Mouse (Mus musculus): Measurements from ENCODE around the gene Flad1. TPM values are rescaled to one million over a fixed set of nuclear protein-coding genes. Genes with fewer than 3 reads are reported as not detected.
"Not testable (repeated sequence)": the region's sequence is repeated elsewhere in the genome, so short reads cannot be mapped to it uniquely, and the experiment has no call there.

Flad1 gene
- total RNA-seq, 2 experiments from 2014 or later, result 10.7 to 27.7 TPM

DNA sequence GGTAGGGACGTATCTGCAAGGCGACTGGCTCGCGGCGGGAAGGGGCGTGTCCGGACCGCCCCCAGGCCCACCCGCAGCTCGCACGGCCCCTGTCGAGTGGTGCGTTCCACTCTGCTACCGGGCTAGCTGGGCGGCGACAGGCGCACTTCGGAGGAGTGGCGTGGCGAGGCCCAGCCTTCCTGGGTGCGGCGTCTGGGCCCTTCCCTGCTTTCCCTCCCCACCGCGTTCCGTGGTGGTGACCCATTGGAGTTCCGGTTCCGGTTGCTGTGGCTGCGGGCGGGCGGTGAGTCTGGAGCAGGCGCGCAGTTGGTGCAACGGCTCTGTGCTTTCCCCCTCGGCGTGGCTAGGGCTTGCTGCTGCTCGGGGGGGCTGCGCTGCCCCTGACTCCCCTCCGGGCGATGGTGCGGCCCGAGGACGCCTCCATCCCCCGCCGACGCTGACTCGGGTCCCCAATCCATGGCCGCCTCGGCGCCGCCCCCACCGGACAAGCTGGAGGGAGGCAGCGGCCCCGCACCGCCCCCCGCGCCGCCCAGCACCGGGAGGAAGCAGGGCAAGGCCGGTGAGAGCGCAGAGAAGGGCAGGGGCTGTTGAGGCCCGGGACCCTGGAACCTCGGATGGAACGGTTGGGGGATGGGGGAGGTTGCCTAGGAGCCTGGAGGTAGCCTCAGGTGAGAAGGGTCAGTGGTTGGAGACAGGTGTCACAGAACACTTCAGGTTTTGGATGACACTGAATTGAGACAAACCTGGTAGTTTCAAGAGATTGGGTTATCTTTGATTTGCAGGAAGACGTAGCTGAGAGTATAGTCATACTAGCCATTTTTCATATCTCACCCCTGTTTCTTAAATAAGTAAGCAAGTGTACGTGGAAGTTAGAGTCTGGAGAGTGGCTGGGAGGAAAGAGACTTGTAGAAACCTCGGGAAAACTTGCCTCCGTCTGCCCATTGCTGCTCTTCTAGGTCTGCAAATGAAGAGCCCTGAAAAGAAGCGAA is 18.8 kb upstream of the Flad1 start, which contains the start of gene Pygo2:
Gene Pygo2, plus strand, starts transcription at position 44 of the 989 bp plus-strand sequence.
- ATAC-seq (replicated peaks; ENCODE audit: low FRiP score, low TSS enrichment, poor library complexity, severe bottlenecking), result peak; percentile 91

DNA sequence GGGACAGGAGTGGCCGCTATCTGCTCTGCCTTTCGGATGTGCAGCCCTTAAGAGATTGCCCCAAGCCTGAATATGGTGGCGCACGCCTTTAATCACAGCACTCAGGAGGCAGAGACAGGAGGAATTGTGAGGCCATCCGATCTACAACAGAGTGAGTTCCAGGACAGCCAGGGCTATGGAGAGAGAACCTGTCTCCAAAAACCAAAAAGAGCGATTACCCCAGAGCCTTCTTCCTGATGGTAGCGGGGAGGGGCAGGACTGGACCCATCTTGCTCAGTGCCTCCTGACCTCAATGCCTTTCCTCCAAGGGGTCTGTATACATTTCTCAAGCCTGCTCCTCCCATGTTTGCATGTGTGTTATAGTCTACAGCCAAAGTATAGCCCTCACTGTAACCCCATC is 17.4 kb upstream of the Flad1 start:
- ATAC-seq (replicated peaks; ENCODE audit: low FRiP score, low TSS enrichment, poor library complexity, severe bottlenecking), result not testable (repeated sequence)

DNA sequence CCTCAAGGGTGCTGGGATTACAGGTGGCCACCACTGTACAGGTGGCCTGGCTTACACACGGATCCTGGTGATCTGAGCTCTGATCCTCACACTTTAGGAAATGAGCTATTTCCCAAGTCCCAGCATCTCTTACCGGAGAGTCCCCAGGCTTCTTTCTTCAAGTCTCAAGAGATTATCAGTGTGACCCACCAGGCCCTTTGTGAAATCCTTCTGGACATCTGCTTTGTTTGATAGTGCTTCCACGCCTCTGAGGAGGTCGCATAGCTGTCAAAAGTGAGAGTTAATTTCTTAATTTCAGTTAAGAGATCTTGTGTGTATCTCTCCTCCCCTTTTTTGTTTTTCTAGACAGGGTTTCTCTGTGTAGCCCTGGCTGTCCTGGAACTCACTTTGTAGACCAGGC is 14.2 kb upstream of the Flad1 start:
- ATAC-seq (replicated peaks; ENCODE audit: low FRiP score, low TSS enrichment, poor library complexity, severe bottlenecking), result peak; percentile 42

DNA sequence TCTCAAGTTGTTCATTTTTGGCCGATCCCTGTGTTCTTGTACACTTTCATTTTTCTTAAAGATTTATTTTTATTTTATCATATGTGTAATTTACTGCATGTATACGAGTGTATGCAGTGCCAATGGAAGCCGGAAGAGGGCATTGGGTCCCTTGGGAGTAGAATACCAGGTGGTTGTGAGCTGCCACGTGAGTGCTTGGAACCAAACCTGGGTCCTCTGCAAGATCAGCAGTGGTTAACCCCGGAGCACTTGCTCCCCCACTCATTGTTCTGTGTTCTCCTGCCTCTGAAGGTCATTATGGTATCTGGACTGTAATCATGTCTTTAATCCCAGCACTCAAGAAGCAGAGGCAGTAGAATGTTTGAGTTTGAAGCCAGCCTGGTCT is 13.5 kb upstream of the Flad1 start:
- ATAC-seq (replicated peaks; ENCODE audit: low FRiP score, low TSS enrichment, poor library complexity, severe bottlenecking), result no peak

DNA sequence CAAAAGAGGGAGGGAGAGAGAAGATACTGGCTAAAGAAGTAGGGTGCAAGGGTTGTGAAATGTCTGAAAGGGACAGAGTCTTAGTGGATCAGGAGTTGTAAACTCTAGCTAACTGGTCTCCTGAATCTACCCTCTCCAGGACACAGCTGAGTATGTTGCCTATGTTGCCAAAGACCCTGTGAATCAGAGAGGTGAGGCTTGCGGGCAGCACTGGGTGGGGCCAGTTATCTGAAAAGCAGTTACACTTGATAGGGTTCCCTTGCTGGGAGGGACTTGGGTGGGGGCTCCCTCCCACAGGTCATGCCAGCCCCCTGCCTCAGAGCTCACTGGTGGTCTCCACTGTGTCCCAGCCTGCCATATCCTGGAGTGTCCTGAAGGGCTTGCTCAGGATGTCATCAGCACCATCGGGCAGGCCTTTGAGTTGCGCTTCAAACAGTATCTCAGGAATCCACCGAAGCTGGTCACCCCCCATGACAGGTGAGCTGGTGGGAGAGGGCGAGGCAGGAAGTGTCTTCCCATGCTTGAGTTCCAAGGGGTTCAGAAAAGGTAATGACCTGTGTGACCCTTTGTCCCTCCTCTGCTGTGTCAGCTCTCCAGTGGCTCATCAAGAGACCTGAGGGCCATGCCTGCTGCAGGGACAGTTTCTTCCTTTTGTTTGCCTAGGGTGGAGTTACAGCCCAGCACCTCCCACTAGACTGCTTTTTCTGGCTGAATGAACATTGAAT is 12.9 kb upstream of the Flad1 start:
- 0 out of 2 replicates have a peak, but pooled peaks have one; percentile 20 for ATAC-seq (replicated peaks; ENCODE audit: low FRiP score, low TSS enrichment, poor library complexity, severe bottlenecking)

DNA sequence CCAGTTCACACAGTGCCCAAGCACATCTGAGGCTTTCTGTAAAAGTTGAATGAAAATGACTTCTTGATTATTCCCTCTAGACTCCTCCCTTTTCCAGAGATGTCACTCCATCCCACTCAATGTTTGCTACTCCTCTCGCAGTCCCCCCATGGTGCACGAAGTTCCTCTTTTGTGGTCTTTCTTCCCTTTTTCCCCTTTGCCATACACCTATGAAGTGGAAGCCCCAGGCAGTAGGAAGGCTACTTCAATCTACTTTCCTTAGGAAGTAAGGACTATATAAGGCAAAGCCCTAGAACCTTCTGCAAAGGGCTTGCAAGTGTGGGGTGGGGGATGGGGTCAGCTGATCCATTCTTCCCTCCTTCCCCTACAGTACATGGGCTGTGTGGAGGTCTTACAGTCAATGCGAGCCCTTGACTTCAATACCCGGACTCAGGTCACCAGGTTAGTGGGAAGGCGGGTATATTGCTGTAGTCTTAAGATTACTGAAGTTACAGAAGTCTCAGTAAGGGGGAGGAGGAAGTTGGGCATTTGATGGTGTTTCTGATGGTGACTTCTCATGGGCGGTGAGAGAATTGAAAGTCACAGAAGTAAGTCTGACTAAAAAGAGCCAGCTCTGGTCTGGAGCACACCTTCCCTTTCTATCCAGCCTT is 11.0 kb upstream of the Flad1 start:
- ATAC-seq (replicated peaks; ENCODE audit: low FRiP score, low TSS enrichment, poor library complexity, severe bottlenecking), result no peak

DNA sequence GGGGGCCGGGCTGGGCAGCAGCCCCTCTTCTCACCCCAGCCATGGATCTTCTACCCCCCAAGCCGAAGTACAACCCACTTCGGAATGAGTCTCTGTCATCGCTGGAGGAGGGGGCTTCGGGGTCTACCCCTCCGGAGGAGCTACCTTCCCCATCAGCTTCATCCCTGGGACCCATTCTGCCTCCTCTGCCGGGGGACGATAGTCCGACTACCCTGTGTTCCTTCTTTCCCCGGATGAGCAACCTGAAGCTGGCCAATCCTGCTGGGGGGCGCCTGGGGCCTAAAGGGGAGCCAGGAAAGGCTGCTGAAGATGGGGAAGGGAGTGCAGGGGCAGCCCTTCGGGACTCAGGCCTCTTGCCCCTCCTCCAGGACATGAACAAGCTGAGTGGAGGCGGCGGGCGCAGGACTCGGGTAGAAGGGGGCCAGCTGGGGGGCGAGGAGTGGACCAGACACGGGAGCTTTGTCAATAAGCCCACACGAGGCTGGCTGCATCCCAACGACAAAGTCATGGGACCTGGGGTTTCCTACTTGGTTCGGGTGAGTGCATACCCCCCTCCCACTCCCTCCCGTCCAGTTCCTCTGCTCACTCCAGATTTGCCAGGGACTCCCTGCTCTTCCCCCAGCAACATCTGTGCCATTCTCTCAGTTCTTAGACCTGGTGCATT is 10.3 kb upstream of the Flad1 start:
- ATAC-seq (replicated peaks; ENCODE audit: low FRiP score, low TSS enrichment, poor library complexity, severe bottlenecking), result no peak

DNA sequence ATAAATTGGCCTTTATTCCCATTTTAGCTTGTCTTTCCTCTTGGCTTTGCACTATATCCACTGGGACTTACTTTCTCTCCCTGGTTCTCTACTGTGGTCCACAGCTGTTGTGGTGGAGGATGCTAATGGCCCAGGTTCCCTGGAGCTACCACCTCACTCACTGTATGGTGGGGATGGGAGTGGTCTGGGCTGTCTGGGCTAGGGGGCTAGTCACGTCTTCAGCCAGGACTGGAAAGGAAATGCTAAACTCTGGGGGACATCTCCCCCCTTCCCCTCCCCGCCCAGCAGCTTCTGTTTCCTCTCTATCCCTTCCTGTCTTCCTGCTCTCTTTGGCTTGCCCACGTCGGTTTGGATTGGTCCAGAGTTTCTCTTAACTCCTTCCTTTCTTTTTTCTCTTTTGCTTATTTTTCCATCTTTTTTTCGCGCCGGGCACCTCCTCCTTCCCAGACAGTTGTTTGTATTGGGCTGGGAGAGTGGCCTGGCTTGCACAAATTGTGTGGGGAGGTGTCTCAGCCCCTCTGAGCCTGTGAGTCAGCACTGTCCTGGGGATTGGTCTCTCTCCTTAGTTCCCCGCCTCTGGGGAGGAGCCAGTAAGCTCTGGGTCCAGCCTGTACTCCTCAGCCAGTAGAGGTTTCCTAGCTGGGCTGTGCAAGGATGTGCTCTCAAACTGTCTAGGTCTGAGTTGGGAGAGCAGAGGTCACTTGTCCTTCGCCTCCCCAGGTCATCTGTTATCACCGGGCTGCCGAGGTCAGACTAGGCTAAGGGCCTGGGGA is 9.5 kb upstream of the Flad1 start:
- peak; percentile 62 for ATAC-seq (replicated peaks; ENCODE audit: low FRiP score, low TSS enrichment, poor library complexity, severe bottlenecking)

DNA sequence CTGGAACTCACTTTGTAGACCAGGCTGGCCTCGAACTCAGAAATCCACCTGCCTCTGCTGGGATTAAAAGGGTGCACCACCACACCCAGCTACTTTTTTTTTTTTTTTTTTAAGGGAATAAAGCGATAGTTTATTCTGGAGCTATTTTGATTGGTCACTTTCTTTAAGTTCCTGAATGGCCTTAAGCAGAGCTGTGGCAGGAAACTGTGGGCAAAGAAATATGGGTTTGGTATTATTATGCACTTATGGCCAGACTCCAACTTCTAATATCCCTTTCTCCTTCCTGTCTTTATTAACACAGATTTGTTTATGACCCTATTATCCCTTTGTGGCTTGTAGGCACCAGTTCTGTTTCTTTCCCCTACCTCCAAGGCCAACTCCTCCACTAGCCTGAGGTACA is 8.8 kb upstream of the Flad1 start:
- ATAC-seq (replicated peaks; ENCODE audit: low FRiP score, low TSS enrichment, poor library complexity, severe bottlenecking), result no peak

DNA sequence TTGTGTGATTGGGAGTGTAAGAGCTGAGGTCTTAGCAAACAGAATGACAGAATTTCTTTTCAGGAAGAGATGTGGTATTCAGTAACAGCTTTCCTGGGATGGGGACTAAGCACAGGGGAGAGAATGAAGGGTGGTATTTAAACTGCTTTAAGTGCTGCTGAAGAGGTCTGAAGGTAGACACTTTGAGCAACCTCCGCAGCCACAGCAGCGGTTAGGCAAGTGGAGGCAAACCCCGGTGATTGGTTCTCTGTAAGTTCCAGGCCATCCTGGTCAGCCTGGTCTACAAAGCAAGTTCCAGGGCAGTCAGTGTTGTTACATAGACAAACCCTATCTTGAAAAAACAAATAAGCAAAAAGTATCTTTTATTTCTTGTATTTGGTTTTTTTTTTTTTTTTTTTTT is 8.3 kb upstream of the Flad1 start:
- no peak for ATAC-seq (replicated peaks; ENCODE audit: low FRiP score, low TSS enrichment, poor library complexity, severe bottlenecking)

DNA sequence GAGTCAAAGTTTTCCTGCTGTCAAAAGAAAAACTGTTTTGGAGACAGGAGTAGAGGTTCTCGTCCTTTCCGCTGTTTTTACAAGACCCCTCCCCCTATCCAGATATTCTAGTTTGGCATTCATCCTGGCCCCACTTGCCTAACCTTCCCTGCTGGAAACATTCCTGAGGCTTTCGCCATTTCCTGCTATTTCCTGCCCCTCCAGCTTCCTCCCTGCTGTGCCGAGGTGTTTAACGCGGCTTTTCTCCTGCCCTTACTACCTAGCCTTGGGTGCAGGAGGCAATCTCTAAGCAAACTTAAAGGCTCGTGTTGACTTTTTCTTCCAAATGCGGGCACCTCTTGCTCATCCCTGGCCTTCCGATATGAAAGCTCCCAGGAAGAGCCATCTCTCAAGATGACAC is 7.9 kb upstream of the Flad1 start:
- ATAC-seq (replicated peaks; ENCODE audit: low FRiP score, low TSS enrichment, poor library complexity, severe bottlenecking), result no peak

DNA sequence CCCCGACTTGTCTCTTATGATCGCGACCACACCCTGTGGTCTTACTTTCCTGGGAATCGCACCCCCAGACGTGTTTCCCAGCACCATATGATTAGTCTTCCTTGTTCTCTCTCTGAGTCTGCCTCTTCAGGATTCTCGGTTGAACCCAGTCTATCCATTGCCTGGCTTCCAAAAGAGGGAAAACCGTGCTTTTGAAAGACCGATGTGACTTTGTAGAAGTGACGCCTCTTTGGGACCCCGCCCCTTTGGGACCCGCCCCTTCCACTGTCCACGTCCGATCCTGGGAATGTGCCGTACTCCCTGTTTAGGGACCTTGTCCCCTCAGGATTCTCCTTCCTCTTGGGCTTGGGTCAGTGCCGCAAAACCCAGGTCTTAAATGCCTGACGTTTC is 7.2 kb upstream of the Flad1 start:
- ATAC-seq (replicated peaks; ENCODE audit: low FRiP score, low TSS enrichment, poor library complexity, severe bottlenecking), result no peak

DNA sequence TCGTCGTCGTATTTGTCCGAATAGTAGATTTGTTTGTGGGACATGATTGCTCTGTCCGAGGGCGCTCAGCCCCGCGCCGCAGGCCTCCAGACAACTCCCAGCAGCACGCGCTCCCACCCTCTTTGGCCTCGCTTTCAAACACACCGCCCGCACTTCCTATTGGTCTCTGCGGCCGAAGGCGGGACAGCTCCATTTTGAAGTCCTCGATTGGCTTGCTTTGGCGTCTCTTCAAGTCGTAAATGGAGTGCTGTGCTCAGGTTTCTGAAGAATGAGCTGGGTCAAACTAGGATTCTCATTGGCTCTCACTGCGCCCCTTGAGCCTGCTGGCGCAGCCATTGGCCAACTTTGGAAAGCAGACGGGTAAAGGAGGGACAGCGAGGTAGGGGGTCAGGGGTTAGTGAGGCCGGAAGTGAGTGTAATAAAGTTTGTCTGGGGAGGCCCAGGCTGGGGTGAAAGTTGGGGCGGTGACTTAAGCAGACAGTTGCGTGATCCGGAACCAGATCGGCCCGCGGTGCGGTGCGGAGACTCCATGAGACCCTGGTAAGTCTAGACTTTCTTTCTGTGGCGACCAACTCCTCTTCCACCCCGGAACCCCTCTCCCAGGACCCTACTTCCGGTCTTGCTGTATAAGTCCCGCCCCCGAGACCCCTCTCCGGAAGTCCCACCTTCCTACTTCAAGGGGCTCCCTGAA is 6.6 kb upstream of the Flad1 start, which contains the start of the genes Cks1b and Shc1:
Gene Cks1b, minus strand, starts transcription at position 214 of the 691 bp plus-strand sequence.
Gene Shc1, plus strand, starts transcription at position 274 of the 691 bp plus-strand sequence.
- peak; percentile 88 for ATAC-seq (replicated peaks; ENCODE audit: low FRiP score, low TSS enrichment, poor library complexity, severe bottlenecking)

DNA sequence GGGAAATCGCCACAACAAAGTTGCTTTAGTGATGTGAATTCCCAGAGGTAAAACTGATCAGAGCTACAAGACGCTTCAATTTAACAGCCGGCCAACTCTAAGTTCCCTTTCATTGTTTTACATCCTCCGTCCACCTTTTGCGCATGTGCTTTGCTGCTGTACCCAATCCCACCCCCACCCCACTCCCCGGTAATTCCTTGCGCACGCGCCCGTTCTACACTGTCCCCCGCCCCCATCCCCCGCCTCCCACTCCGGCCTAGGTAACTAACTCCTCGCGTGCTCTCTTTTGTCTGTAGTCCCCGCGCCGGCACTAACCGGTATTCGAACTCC is 6.1 kb upstream of the Flad1 start:
- ATAC-seq (replicated peaks; ENCODE audit: low FRiP score, low TSS enrichment, poor library complexity, severe bottlenecking), result peak; percentile 4

DNA sequence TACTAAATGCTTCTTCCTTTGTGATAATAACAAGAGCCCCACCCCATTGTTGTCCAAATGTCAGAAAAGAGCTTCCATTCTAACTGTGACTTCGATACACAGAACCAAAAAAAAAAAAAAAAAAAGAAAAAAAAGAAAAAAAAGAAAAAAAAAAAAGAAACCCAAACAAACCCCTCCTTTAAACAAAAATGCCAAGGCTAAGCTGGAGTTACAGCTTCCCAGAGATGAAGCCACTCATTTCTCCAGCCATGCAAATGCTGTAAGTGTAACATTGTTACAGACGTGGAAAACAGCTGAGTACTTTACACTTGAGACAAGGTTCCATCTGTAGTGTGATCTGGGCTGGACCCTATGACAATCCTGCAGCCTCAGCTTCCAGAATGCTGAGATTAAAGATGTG is 5.5 kb upstream of the Flad1 start:
- no peak for ATAC-seq (replicated peaks; ENCODE audit: low FRiP score, low TSS enrichment, poor library complexity, severe bottlenecking)

DNA sequence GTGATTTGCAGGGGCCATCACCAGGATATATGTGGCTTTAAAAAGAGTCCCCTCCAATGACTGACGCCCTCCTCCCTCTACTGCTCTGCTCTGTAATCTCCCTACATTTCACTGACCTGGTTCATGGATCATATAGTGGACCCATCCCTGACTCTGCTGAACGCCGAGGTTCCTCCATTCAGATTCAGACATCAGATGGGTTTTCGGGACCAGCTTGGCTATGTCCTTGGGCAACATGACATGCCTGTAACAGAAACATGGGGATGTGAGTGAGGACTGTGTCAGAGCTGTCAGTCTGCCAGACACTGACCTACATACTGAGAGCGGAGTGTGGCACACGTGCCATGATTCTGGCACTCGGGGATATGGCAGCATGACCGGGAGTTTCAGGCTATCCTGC is 4.5 kb upstream of the Flad1 start:
- ATAC-seq (replicated peaks; ENCODE audit: low FRiP score, low TSS enrichment, poor library complexity, severe bottlenecking), result no peak

DNA sequence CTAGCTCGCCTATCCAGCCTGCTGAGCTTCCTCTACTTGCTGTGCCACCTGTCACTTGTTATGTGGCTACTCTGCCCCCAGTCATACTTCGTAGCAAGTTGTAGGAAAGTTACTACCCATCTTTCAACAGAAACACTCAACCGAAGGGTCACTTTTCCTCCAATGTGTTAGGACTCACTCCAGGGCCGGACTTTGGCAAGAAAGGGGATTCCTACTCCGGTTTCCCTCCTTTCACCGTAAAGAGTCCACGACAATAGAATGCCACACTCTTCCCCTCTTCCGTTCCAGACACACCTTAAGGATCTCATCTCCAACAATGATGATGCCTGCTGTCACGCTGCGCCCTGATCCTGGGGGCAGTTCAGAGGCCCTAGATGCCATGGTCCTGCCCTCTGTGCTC is 806 bp downstream of the Flad1 start:
- ATAC-seq (replicated peaks; ENCODE audit: low FRiP score, low TSS enrichment, poor library complexity, severe bottlenecking), result no peak

DNA sequence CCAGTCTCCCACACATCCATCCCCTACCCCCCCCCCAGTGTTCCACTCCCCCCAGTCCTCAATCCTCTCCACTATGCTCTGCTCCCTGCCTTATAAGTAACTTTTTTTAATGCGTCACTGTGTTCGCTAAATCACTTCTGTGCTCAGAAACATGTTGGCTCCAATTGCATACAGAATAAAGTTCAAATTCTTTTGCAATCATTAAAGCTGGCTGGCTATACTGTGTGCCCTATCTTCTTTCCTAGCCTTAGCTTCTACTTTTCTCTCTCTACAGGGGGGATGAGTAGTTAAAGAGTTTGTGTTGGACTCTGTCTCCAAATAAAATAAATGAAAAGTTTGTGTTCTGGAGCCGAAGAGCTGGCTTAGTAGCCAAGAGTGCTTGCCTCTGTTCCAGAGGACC is 2.0 kb downstream of the Flad1 start:
- no peak for ATAC-seq (replicated peaks; ENCODE audit: low FRiP score, low TSS enrichment, poor library complexity, severe bottlenecking)
